Mouse (Mus musculus): ENCODE data around the gene Tnfrsf9. TPM values are rescaled to one million over a fixed set of nuclear protein-coding genes. Genes with fewer than 3 reads are reported as not detected.

Gene Tnfrsf9
- total RNA-seq, 1 experiment from 2014 or later, result 14.3 TPM

DNA sequence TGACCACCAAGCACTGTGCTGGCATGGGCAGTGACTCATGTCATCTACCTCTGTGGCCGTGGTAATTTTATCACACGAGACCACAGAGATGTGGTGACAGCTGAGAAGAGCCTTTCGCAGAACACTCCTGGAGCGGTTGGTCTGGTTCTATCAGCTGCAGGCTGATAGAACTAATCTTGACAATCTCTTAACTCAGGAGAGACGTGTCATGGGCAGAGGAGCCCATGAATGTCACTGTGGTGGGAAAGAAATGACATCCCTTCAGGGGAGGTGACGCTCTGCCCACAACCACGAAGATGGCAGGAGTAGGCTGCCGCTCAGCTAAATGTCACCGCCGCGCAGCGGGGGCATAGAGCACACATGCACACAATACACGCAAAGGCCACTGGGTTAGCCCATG lies 9.9 kb downstream of the Tnfrsf9 start:
- peak; percentile 69 for ATAC-seq (replicated peaks; ENCODE audit: insufficient number of reproducible peaks, low FRiP score, low TSS enrichment, poor library complexity, severe bottlenecking)

DNA sequence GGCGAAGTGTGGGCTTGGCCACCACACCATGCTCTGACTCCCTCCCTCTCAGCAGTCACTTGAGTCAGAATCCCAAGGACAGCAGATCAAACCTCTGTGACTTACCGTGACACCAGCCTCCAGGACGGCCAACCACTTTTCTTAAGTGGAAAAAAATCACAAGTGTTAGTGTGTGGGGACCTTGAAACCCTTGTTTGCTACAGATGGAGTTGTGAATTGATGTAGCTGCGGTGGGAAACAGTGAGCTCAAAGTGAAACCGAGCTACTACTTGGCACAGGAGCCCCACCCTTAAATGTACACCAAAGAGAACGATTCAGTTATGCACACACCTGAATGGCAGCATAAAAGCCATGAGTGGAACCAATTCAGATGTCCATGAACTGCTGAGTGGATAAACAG lies 10.6 kb downstream of the Tnfrsf9 start:
- 0 out of 2 replicates have a peak, but pooled peaks have one; percentile 6 for ATAC-seq (replicated peaks; ENCODE audit: insufficient number of reproducible peaks, low FRiP score, low TSS enrichment, poor library complexity, severe bottlenecking)

DNA sequence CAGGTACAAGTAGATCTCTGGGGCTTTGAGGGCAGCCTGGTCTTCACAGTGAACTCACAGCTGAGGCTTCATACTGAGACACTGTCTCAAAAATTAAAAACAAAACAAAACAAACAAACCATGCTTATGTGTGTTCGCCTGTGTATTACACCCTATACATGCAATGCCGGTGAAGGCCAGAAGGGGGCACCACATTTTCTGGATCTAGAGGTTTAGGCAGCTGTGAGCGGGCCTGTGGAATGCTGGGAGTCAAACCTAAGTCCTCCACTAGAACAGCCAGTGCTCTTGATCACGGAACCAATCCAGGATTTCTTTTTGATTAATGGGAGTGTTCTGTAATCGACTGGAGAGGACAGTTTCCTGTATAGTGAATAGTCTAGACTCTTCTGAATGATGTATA lies 11.6 kb downstream of the Tnfrsf9 start:
- ATAC-seq (replicated peaks; ENCODE audit: insufficient number of reproducible peaks, low FRiP score, low TSS enrichment, poor library complexity, severe bottlenecking), result no peak

DNA sequence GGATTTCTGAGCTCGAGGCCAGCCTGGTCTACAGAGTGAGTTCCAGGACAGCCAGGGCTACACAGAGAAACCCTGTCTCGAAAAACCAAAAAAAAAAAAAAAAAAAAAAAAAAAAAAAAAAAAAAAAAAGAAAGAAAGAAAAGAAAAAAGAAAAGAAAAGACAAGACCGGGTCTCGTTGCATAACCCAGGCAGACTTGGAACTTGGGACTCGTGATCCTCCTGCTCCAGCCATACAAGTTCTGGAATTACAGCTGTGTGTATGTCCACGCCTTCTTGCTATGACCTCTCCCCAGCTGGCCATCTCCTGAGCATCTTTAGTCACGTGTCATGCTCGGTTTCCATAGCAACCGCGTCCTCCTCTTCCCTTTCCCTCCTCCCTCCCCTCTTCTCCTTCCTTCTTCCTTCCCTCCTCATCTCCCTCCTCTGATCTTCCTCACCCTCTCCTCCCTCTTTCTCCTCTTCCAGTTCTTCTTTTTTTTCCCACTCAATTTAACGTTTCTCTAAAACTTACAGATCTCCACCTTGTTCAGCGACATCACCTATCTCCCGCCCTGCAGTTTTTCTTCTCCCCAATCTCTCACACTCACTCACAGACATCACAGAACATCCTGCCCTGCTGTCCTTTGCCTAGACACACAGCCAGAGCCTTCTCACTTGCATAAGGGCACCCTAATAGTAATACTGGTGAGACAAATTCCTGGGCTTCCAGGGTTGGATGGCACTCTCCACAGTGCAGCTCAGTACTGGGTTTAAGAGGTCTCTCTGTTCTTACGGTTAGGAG lies 12.8 kb downstream of the Tnfrsf9 start:
- ATAC-seq (replicated peaks; ENCODE audit: insufficient number of reproducible peaks, low FRiP score, low TSS enrichment, poor library complexity, severe bottlenecking), result no peak

DNA sequence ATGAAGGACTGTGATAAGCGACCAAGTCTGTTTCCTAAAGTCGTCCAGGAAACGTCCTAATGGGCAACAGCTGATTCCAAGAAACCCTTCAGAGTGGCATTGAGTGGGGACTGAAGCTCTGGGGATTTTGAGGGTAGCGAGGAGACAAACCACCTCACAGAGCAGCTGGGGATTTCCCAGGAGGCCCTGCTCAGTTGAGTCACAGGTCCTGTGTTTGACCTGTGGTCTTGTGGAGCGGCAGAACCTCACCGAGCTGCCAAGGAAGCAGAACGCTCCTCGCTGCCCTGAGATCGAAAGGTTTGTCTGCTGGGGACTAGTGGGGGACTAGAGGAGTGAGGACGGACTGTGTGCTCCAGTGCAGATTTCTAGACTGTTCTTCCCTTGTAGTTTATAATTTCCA lies 13.4 kb downstream of the Tnfrsf9 start:
- ATAC-seq (replicated peaks; ENCODE audit: insufficient number of reproducible peaks, low FRiP score, low TSS enrichment, poor library complexity, severe bottlenecking), result peak; percentile 37

DNA sequence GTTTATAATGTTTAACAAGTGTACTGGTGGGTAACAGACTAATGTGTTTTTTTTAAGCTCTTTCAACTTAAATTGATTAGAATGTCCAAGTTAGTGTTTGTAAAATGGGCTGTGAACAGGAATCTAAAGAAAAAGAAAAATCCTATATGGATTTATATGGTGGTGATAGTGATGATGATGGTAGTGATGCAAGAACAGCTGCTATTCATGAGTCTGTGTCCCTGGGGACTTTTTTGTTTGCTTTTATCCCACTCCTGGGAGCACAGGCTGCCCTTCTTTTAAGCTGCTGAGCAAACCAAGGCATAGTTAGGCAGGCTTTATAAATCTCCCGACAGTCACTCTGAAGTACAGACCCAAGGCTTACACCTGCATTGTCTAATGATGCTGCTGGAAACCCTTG lies 19.1 kb downstream of the Tnfrsf9 start:
- ATAC-seq (replicated peaks; ENCODE audit: insufficient number of reproducible peaks, low FRiP score, low TSS enrichment, poor library complexity, severe bottlenecking), result no peak

DNA sequence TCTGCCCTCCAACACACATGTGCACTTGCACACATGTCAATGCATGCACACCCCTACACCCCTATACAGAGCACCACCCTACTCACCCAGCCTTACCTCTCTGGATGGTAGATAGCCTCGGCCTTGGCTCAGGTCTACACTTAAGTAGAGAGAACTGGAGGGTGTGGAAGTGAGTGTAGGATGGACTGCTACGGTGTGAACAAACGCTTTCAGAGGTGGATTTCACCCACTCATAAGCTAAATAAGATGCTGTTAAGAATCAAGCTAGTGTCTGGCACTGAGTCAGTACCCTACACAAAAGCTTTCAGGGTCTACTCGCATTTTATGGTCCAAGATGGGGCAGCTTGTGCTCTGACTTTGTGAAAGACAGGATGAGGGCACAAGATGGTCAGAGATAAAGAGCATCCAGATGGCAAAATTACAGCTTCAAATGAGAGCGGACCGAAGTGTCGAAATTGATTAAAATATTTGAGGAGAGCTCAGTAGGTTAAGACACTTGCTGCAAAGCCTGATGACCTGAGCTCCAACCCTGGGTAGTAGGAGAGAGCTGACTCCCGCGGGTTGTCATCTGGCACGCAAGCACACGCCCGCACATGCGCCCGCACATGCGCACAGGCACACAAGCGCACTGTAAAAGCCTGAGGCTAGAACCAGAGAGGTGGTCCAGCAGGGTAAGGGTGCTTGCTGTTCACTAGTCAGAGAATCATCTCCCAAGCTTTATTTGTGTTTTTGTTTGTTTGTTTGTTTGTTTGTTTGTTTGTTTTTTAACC lies 23.1 kb downstream of the Tnfrsf9 start:
- ATAC-seq (replicated peaks; ENCODE audit: insufficient number of reproducible peaks, low FRiP score, low TSS enrichment, poor library complexity, severe bottlenecking), result no peak

DNA sequence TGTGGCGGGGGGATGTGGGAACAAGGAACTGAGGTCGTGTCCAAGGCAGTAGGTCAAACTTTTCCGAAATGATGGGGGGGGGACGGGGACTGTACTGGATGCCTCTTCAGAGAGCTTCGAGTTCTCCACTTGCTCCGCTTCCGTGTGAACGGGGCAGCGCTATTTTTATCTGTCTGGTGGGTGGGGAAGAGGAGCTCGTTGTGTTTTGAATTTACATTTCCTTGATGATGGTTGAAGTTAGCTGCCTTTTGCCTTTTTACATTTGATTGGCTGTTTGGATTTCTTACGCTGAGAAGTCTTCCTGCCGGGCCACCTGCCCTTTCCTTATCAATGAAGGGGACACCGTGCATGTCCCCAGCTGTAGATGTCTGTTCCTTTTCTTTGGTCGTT lies 23.7 kb downstream of the Tnfrsf9 start:
- ATAC-seq (replicated peaks; ENCODE audit: insufficient number of reproducible peaks, low FRiP score, low TSS enrichment, poor library complexity, severe bottlenecking), result no peak

DNA sequence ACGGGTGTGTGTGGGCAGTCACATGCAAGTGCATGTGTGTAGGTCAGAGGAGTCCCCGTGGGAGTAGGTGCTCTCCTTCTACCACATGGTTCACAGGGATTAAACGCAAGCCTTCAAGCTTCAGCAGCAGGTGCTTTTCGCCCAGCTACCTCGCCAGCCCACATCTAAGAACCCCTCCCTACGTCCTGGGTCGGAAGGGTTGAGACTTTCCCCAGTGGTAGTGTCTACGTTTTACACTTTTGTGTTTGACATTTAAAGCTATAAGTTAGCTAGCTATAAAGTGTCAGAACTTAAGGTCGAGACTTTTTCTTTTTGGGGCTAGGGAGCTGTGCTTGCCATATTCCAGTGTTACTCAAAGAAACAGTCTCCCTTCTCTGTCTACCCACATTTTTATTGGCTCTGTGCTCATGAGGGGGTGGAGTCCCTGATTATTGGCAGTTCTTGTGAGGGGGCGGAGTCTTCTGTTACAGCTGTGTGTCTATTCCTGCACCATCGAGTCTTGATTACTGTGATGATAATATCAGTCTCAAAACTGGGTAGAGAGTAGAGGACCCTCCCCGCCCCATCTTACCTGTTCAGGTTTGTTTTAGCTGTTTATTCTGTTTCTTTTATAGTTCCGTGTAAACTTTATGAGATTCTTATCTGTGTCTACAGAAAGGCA lies 25.8 kb downstream of the Tnfrsf9 start:
- ATAC-seq (replicated peaks; ENCODE audit: insufficient number of reproducible peaks, low FRiP score, low TSS enrichment, poor library complexity, severe bottlenecking), result no peak

DNA sequence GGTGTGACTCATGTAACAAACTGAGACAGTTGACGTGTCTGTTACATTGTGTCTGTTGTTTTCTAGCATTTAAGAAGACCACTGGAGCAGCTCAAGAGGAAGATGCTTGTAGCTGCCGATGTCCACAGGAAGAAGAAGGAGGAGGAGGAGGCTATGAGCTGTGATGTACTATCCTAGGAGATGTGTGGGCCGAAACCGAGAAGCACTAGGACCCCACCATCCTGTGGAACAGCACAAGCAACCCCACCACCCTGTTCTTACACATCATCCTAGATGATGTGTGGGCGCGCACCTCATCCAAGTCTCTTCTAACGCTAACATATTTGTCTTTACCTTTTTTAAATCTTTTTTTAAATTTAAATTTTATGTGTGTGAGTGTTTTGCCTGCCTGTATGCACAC lies 30.3 kb downstream of the Tnfrsf9 start:
- ATAC-seq (replicated peaks; ENCODE audit: insufficient number of reproducible peaks, low FRiP score, low TSS enrichment, poor library complexity, severe bottlenecking), result no peak

DNA sequence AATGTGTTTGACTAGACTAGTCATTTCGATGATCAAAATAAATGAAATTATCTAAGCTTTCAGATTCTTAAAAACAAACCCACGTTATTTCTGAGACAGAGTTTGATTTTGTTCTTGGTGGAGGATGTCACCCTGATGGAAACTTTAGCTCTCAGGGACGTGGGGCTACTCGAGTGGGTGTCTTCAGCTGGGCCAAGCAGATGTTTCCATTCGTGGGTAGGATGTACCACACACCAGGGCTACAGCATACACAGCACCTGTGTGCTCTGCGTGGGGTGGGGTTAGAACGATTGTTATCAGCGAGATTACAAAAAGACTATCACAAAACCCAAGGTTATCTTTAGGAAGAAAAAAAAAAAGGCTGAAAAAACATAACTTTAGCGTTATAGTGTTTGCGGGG lies 36.6 kb downstream of the Tnfrsf9 start:
- no peak for ATAC-seq (replicated peaks; ENCODE audit: insufficient number of reproducible peaks, low FRiP score, low TSS enrichment, poor library complexity, severe bottlenecking)

DNA sequence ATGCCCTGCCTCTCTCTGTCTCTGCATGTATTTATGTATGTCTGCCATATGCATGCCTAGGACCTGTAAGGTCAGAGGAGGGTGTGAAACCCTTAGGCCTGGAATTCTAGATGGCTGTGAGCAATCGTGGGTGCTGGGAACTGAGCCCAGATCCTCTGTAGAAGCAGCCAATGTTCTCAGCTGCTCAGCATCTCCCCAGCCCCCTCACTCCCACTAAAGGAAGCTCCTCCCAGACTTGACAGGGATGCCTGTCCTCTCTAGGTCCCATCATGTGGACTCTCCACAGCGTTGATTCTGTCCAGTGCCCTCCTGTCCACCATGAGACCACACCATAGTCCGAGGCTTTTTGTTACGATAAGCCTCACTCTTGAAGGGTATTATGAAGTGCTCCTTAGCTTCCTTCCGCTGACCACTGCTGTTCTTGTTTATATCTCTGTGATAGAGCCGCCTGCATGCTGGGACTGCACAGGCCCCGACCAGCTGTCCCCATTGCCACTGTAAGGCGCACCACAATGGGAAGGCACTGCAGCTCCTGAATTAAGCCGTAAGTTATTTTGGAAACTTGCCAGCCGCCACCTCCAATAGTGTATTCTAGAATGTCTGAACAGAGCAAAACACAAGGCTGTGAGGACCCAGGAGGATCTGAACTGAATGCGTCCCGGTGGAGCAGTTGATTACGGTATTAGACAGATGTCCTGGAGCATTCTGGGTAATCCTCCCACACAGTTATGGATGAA lies 42.2 kb downstream of the Tnfrsf9 start:
- ATAC-seq (replicated peaks; ENCODE audit: insufficient number of reproducible peaks, low FRiP score, low TSS enrichment, poor library complexity, severe bottlenecking), result no peak

DNA sequence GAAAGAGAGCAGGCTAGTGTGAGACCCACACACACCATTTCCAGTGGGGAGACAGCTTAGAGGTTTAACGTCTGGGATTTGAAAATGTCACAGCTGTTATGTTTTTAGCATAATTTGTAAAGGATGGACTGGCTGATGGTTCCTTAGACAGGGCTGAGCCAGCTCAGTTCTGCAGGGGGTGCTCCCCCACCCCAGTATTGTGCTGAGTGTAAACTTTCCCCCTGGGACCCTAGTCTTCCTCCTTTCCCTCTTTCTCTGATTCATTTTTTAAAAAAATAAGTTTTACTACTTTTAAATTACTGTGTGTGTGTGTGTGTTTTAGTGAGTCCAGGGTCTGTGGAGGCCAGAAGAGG lies 42.7 kb downstream of the Tnfrsf9 start:
- ATAC-seq (replicated peaks; ENCODE audit: insufficient number of reproducible peaks, low FRiP score, low TSS enrichment, poor library complexity, severe bottlenecking), result no peak

DNA sequence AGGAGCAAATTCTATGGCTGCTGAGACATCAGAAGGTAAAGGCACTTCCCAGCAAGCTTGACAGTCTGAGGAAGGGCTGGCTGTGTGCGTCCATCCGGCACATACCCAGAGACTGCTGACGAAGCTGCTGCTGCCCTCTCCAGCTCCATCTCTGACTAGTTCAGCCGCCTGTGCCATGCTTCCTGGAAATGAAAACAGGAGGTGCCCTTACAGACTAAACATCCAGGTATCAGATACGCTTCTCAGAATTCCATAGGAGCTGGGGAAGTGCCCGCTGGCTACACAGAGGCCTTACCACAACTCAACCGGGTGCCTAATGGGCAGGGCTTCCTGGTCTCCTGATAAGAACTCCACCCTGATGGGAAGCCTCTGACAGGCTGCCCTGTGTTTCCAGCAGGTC lies 44.2 kb downstream of the Tnfrsf9 start:
- no peak for ATAC-seq (replicated peaks; ENCODE audit: insufficient number of reproducible peaks, low FRiP score, low TSS enrichment, poor library complexity, severe bottlenecking)

DNA sequence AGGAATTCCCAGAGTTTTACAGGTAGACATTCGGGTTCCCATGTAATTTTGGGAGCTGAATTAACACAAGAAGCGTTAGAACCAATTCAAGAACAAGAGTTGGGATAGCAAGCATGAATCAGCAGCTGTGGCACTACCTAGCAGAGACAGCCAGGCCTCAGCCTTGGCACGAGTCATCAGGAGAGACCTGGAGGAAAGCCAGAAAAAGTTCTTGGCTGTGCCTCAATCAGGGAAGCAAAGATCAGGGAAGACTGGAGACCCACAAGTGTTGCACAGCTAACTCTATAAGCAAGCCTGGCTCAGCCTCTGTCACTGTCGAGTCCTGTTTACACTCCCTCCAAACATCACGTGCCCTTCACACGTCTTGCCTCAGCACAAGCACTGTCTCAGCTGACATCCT lies 47.9 kb downstream of the Tnfrsf9 start:
- no peak for ATAC-seq (replicated peaks; ENCODE audit: insufficient number of reproducible peaks, low FRiP score, low TSS enrichment, poor library complexity, severe bottlenecking)

DNA sequence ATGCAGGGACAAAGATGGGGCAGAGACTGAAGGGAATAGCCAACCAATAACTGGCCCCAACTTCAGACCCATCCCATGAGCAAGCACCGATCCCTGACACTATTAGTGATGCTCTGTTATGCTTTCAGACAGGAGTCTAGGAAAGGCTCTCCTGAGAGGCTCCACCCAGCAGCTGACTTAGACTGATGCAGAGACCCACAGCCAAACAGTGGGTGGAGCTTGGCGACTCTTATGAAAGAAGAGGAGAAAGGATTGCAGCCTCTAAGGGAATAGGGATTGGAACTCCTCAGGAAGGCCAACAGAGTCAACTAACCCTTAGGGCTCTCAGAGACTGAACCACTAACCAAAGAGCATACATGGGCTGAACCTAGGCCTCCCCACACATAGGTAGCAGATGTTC lies 49.3 kb downstream of the Tnfrsf9 start:
- no peak for ATAC-seq (replicated peaks; ENCODE audit: insufficient number of reproducible peaks, low FRiP score, low TSS enrichment, poor library complexity, severe bottlenecking)

DNA sequence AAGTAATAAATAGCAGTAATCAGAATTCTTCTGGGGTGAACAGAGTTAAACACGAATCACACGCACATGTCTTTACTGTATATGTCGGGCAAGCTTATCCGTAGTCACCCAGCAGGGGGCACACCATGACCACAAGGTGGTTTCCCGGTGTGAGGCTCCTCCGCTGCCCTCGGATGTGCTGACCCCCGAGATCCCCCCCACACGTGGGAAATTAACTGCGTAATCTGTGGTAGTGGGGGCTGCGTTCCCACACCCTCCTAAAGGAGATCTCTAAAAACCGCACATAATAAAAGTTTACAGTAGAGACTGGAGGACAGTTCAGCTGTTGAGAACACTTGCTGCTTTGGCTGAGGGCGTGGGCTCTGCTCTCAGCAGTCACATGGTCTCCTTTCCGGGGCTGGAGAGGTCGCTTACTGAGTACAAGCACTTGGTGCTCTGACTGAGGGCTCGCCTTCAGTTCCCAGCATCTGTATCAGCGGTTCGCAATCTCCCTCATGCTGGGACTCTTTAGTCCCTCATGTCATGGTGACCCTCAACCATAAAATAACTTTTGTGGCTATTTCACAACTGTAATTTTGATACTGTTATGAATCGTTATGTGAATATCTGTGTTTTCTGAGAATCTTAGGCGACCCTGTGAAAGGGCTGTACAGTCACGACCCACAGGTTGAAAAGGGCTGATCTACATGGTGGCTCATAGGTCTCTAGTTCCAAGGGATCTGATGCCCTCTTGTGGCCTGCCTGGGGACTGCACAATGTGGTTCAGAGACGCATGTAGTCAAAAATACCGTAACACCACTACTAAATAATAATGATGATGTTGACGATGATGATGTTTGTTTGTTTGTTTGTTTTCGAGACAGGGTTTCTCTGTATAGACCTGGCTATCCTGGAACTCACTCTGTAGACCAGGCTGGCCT lies 50.5 kb downstream of the Tnfrsf9 start:
- ATAC-seq (replicated peaks; ENCODE audit: insufficient number of reproducible peaks, low FRiP score, low TSS enrichment, poor library complexity, severe bottlenecking), result peak; percentile 81

DNA sequence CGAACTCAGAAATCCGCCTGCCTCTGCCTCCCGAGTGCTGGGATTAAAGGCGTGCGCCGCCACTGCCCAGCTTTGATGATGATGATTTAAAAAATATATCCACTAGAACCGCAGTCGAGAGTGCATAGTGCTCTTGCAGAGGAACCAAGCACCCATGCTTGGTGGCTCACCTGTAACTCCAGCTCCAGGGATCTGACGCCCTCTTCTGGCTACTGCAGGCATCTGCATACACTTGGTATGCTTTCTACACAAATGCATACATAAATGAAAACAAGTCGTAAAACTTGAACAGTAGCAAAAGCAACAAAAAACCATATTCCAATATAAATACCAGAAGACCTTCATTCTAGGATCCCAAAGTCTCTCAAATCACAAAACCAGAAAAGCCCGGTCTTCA lies 51.2 kb downstream of the Tnfrsf9 start:
- ATAC-seq (replicated peaks; ENCODE audit: insufficient number of reproducible peaks, low FRiP score, low TSS enrichment, poor library complexity, severe bottlenecking), result no peak
